Mouse (Mus musculus) spleen, postnatal 4 days (tissue): ENCODE results near the gene Aqp9.
A peak's percentile ranks its signal among the peaks of the same experiment; 100 is the strongest.

Experiments used
- DNase-seq, 2 experiments: peaks; one replicate each; pipeline ENCODE4 v3.0.0; 2022; ENCODE audit warnings: low spot score in 2 of 2

Aqp9 gene

DNA sequence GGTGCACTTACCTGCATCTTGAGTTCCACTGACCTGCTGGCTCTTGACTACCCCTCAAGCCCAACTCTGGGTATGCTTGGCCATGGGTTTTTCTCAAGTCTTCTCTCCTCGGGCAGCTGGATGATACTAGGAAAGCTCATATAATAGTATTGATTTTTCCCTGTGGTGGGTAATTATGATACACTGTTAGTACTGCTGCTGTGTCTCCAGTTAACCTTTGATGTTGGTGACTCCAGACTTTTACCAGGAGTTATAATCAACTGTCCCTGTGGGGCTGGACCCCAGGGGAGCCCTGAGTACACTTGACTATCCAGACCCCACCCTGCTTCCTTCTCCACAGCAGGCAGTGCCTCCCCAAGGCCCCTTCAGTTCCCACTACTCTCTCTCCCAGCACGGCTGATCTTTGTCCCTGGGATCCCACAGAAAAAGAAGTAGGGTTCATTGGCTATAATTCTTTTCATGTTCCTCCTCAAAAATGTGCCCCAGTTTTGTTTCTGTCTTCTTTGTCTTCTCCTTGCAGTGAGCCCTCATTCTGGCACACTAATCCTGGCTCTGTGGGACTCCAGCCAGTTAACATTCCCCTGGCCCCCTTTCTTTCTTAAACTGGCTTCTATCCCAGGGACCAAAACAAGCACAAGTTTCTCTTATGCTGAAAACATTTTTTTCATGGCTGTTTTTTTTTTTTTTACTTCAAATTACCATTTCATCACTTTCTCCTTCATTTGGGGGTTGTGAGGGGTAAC lies 838 bp downstream of the Aqp9 start:
- peak in 1 of 2 experiments; percentile 63 for DNase-seq

DNA sequence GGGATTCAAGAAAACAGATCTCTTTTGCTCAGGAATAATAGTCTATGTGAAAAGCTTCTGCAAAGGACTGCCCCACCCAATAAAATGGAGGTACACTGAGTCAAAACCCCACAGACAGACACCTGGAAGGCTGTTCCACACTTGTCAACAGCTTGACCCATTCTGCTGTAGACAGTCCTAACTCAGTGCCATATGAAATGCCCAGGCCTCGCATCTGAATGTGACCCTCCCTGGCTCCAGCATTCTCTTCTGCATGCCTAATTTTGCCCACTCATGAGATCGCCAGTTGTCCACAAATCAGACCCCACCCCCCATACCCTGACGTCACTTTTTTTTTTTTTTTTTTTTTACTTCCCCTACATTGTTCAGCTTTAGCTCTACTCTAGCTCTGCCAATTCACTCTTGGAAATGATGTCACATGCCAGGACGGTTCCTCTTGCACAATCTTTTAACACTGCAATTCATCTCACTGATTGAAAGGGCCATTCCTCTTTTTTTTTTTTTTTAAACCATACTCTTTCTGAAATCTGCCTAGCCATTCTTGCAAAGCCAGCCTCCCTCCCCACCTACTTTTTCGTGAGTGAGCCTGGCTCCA lies 1.5 kb downstream of the Aqp9 start:
- DNase-seq, result peak in 1 of 2 experiments; percentile 68

DNA sequence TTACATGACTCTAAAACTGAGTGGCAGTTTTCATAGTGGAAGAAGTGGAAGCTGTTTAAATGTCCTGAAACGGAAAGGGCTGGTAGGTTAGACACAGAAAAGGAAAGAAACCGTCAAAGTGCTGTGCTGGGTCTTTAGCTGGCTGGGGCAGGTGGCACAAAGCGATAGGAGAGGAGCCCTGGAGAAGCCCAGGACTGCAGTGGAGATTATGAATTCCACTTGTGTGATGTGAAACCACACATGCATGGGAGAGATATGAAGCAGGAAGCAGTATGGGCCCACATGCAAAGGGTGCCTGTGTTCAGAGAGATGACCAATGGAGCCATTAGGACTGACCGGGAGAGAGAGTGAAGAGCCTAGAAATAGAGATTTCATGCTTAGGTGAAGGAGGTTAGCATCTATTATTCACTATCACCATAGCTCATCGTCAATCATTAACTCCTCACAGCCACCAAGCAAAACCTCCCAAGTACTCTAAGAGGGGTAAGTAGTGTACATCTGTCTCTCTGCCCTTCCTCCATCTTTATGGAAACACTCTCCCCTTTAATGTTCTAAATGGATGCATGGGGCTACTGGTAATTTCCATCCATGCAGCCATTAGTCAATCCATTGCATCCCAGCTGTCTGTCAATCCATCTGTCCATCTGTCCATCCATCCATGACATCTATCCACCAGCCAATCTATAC lies 2.3 kb downstream of the Aqp9 start:
- DNase-seq, result peak; percentile 78 to 81

DNA sequence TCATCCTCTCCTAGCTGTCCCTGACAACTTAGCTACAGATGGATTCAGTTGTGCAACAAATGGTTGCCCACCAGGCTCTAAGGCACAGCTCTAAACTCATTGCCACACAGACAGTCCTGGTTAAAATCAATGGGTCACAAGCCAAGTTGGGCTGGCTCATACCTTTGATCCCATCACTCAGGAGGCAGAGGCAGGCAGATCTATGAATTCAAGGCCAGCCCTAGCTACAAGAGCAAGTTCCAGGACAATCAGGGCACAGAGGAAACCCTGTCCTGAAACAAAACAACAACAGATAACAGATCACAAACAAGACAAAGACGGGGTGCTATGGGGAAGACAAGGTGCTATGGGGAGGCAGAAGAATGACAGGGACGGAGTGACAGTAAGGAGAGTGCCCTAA lies 3.0 kb downstream of the Aqp9 start:
- peak in 1 of 2 experiments; percentile 64 for DNase-seq

DNA sequence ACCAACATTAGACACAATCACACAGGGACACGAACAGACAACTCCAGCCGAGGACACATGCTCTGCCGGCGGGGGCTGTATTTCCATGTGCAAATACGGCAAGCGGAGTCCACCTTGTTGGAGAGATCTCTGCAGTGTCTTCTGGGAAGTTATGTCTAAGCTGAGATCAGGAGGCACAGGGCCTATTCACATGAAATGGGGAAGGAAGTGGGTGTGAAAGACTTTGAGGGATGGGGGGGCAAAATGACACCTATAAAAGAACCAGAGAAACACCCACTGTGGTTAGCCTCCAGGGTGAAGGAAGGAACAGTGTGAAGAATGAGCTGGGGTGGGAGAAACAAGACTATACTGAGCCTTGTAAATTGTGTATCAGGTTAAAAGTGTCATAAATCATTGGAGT lies 3.4 kb downstream of the Aqp9 start:
- peak in 1 of 2 experiments; percentile 74 for DNase-seq

DNA sequence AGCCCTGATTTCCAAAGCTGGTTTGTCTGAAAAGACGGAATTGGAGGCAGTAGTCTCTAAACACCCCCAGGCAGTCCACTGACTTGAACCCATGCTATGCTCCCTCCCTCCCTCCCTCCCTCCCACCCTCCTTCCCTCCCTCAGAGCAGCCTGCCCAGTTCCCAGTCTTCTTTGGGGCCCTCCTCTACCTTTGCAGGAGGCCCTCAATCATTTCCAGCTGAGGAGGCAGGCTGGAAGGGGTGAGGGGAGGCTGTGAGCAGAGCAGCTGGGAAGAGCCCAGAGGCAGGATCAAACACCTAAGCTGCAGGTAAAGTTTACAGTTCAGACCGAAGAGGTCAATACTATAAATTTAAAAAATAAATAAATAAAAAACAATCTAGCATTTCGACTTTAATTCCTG lies 4.1 kb downstream of the Aqp9 start:
- DNase-seq, result peak in 1 of 2 experiments; percentile 68

DNA sequence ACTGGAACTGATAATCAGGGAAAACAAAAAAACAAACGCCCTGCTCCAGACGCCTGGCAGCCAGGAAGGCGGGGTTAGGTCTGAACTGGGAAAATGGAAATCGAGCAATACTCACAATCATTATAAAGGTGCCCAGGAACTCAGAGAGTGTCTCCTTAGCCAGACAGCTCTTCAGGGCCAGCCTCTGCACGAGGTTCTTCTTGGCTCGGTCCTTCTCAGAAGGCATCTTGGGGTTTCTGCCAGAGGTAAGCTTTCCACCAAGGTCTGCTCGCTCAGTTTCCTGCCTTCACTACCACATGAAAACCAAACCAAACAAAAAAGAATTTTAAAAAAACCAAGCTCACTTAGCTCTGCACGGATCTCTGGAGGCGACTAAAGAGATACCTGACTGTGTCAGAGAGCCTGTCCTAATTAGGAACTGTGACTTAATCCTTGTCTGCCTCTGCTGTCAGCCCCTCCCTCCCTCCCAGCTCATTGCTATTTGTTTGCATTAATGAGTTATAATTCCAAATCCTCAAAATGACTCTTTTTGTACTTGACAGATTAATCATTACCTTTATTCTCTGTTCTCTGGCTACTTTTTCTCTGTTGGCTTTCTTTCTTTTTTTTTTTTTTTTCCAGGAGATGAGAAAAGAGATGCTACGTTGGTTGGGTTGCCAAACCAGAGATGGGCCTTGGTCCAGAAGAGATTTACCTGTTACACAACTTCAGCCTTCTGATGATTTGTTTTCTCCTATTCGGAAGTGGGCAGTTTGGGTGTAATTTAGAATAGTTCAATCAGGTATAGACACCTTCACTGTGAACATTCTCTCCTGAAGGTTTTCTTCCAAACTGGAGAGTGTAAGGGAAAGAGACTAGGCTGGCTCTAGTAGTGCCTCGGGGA lies 5.4 kb downstream of the Aqp9 start:
- peak in 1 of 2 experiments; percentile 71 for DNase-seq

DNA sequence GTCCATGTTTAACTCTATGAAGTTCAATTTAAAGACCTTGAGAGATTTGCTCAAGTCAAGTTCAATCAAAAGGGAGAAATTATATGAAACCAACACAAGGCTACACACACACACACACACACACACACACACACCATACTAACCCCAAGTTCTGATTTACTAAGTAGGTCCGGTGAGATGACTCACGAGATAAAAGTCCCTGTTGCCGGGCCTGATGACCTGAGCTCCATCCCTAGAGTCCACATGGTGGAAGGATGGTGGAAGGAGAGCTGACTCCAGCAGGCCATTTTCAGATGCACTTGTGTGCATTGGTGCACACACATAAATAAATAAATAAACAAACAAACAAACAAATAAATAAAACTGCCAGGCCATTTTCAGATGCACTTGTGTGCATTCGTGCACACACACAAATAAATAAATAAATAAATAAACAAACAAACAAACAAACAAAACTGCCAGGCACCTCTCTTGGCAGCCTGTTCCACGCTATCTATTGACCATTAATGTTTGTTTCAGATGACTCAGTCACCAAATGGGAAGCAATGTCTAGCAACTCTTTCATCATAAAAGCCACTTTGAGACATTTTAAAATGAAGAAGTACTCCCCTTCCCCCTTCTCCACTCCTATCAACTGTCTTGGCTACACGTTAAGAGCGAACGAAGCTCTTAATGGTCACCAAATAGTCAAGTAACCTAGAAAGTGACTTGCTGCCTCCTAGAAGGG lies 6.2 kb downstream of the Aqp9 start:
- DNase-seq, result peak in 1 of 2 experiments; percentile 61

DNA sequence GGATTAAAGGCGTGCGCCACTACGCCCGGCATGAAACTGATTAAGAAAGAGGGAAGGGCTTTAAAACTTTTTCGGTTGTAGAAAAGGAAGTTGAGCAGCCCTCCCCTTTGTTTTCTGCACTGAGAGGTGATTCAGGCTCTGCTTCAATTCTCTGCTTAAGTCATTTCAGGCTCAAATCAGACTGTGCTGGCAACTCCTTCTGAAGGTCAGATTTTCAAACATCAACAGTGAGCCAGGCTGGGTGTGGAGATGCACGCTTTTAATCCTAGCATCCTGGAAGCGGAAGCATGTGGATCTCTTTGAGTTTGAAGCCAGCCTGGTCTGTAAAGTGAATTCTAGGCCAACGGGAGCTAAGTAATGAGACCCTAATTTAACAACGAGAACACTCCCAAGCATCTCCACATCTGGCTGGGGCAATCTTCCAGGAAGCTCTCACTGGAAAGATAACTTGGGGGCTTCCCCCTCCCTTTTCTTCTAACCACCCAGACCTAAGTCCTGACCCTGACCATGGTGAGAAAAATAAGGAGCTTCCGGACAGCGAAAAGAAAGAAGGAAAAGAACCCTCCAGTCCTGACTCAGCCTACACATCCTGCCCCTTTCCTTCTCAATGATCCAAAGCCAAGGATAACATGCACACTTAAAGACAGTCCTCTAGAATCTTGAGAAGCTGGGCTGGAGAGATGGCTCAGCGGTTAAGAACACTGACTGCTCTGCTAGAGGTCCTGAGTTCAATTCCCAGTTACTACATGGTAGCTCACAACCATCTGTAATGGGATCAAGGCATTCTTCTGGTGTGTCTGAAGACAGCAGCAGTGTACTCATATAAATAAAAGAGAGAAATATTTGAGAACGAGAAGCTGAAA lies 7.4 kb downstream of the Aqp9 start:
- DNase-seq, result peak in 1 of 2 experiments; percentile 58

DNA sequence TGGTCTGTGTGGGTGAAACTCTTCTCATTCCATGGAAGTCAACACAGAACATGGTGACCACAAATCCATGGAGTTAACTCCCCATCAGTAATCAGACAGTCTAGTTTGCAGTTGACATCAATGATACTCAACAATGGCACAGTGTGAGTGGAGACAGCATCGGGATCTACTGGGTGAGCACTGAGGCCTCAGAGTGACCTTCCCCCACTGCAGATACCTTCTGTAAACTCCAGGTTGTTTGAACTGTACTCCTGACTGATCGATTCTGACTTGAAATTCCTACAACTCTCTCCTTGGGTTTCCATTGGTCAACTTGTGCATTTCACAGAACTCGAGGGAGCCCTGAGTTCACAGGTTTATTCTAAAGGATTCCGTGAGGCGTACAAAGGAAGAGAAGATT lies 8.8 kb downstream of the Aqp9 start:
- peak in 1 of 2 experiments; percentile 53 for DNase-seq

DNA sequence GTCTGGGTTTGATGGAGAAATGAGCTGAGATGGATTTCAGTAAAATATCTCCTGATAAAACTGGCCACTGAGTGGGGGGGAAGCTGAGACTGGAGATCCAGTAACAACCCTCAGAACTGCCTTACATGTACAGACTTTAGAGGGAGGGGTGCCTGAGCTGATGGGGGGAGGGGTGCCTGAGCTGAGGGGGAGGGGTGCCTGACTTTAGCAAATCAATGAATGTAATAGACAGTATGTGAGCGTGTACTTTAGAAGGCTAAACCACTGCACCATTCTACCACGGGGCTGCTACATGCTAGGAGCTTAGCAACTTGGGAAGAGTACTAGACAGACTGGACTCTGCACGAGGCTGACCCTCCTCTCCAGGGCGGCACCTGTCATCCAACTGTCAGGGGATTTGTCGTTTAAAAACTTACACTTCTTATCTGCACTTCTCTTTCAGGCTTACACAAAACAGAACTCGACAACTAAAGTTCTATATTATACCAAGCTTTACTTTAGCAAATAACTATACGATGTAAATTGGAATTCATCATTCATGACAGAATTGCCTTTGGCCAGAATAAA lies 9.3 kb downstream of the Aqp9 start:
- peak in 1 of 2 experiments; percentile 58 for DNase-seq

DNA sequence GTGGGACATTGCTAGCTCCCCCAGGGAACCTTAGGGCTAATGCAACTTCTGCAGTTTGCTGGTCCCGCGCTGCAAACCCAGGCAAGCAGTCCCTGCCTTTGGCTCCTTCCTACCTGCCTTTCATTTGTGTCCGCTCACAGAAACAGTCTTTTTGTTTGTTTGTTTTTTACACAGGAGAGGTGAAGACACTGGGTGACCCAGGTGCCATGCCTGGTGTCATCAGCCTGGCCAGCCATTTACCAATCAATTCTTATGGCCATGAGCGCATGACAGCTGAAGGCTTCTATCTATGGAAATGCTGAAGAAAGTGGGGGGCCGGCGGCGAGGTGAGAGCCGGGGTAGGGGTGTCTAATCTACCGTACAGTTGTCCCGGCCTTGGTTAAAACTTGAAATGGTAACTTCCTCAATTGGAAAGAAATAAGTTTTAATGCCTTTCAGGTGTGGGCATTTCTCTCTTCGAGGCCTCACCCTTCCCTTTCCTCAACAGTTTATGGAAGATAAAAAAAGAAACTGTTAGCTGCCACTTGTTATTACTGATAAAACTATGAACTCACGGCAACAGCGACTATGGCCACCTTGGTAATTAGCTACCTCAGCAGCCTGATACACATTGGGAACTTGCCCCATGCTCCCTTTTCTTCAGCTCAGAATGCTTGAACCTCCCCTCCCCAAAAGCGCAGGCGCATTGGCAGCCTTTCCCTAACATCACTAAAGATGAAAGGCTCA lies 10.4 kb downstream of the Aqp9 start:
- peak in 1 of 2 experiments; percentile 70 for DNase-seq

DNA sequence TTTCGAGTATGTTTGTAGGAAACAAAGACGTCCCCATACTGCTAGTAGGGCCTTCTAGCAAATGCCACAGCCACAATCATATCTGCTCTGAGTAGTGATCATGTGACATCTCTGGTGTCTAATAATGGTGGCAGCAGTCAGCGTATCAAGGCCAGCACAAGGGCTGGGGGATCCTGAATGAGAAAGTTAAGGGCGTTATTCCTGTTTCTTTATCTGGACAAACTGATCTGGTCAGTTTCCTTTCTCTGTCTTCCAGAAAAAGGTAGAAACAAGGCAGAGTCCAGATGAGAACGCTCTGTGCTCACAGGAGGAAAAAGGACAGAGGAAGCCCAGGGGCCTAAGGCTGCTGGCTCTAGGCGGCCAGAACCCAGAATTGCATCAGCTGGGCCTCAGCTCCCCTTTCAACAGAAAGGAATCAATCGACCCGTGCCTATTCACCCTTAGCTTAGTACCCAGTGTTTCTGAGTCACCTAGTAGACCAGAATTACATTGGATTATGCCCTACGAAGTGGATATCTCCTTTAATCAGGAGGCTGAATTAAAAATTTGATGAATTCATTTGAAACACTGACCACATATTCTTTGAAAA lies 11.9 kb downstream of the Aqp9 start:
- DNase-seq, result peak in 1 of 2 experiments; percentile 66

DNA sequence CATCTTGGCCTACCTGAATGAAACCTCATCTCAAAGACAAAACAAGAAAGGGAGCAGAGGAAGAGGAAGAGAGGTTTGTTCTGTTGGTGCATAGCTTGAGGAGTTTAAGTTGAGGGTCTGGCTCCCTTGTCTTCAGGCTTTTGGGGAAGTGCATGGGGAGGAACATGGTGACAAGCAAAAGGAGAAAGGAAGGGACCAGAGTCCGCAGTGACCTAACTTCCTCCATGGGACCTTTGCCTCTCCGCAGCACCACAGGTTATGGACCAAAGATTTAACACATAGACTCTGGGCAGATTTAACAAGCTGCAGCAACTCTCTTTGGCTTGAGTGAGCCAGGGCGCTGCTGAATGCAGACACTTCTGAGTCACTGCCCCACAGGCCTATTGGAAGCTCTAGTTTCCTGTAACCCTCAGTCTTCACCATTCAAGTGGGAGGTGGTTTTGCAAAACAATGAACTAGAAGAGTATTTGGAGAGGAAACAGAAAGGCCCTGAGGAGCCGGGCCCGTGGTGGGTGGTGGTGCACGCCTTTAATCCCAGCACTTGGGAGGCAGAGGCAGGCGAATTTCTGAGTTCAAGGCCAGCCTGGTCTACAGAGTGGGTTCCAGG lies 13.0 kb downstream of the Aqp9 start:
- peak in 1 of 2 experiments; percentile 62 for DNase-seq

DNA sequence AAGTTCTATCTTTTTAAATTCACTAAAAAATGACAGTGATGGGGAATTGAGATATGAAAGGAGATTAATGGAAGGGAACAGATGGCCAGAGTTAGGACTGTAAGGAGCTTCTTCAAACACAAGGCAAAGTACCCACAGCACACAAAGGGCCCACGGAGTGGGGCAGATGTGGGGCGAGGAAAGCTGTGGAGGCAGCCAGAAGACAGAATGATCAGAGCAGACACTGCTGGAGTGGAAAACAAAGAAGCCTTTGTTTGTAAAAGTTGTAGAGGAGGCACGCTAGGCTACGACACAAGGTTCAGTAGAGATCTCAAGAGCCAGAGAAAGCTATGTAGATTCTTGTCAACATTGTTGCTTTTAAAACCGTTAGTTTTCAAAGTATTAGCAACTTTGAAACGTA lies 17.1 kb downstream of the Aqp9 start:
- no peak for DNase-seq

DNA sequence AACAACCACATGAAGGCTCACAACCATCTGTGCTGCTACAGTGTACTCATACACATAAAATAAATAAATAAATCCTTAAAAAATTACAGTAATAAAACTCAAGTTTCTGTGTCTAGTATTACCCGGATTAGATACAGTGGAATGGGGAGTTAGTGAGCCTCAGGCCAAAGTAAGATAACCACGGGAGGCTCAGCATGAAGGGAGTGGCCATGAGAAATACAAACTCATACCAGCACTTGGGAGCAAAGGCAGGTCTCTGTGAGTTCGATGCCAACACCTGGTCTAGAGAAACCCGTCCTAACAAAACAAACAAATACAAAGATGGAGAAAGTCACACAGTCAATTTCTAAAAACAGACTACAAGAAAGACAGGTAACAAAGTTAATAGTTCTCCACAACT lies 18.3 kb downstream of the Aqp9 start:
- no peak for DNase-seq

DNA sequence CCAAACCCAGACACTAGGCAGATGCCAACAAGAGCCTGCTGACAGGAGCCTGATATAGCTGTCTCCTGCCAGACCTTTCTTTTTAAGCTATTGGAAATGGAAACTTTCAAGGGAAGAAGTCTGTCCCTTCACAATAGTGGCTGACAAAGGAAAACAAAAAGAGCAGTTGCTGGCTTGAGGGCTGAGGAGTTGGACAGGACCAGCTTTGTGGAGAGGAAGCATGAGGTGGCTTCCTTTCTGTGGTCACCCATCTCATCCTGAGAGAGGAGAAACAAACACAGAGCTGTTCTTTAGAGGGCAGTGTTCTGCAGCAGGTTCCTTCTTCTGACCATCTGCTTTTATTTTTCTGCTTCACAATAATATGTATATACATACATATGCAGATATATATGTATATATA lies 19.6 kb downstream of the Aqp9 start:
- DNase-seq, result no peak

DNA sequence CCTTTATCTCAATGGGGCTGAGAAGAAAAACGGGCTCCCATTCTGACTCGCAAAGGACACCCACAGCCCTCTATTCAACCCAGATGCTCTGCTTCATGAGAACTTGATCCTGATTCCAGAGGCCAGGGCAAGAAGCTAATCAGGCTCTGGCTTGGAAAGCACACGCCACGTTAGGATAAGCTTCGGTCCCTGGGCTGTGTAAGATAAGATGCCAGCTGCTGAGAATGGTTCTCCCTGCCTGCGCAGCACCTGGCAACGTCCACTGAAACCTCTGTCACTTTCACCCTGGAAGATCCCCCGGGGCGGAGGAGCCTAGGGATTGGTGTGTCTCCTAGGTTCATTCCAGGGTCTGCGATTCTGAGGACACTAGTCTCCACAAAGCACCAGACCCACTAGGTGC lies 22.3 kb downstream of the Aqp9 start:
- DNase-seq, result peak; percentile 70 to 75
